Mouse (Mus musculus): Measurements from ENCODE around the gene Lrp4. TPM values are rescaled to one million over a fixed set of nuclear protein-coding genes. Genes with fewer than 3 reads are reported as not detected.

The Lrp4 gene
- 8.6 and 12.4 TPM in 2 replicates for polyA plus RNA-seq (2021; fragmentation: Nextera tagmentation)
- long read RNA-seq, experiment 1, partial matches to known transcripts, result 4 of 18 reads
- long read RNA-seq, experiment 1, other reads (novel, unspliced or antisense), result 14 of 18 reads
- long read RNA-seq, experiment 2, partial matches to known transcripts, result 10 of 13 reads
- long read RNA-seq, experiment 2, other reads (novel, unspliced or antisense), result 3 of 13 reads

DNA sequence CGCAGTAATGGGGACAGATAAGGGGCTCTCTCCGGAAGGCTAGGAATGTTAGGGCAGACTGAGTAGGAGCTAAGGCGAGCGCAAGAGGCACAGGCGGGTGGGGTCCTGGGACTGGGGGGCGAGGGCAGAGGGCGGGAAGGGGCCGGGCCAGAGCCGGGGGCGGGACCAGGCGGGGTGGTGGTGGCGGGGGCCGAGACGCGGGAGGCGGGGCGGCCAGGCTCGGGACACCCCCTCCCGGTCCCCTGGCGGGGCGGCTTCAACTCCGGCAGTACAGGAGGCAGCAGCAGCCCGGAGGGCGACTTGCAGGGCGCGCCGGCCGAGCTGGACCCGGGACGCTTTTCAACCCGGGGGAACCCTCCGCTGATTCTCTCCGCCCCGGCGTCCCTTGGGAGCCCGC is at the start of gene Lrp4:
TSS of gene Lrp4 (plus strand) at position 253 of the 397 bp plus-strand sequence.

GRCm38 (mm10) chr2:91444286-91444892 is 12.9 kb upstream of the Lrp4 start, which contains the start of gene 1110051M20Rik:
TSS of gene 1110051M20Rik (minus strand) at chr2:91444704.

DNA sequence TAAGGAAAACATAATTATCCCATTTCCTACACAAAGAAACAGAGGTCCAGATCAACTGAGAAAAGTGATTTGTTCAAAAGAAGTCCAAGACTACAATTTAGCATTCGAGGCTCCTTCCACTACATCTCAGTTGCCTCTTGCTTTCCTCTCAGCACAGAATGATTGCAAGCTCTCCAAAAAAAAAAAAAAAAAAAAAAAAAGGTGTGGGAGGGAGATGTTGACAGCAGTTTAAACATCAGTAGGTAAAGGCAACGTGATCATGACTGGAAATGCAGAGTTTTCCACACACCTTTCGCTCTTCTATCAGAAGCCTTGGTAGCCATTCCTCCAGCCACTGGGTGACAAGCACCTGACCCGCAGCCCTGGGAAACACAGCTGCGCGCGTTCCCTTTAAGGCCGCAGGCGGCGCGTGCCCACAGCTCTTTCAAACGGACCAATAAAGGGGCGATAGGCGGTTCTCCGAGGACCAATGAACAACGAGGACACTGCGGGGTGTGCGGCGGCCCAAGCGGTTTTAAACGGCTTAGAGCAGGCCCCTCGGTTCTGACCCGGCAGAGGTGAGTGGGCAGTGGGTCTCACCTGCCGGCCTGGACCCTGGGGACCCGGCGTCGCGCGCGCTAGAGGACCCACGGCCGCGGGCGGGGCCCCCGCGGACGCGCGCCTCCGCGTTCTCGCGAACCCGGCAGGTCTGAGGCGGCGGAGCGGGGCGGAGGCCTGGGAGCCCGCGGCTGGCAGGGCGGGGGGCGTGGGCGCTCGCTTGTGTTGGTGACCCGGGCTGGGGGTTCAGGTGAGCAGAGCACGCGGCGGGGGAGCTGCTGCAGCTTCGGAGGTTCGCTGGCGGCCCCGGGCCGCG is 69.2 kb downstream of the Lrp4 start, which contains the start of gene Ckap5:
TSS of gene Ckap5 (plus strand) at position 469 of the 853 bp plus-strand sequence.

Other genes with a start within 250 kb of the Lrp4 start
- 1.9 TPM in 2 replicates for gene Ddb2, start 220.5 kb upstream of the Lrp4 start, polyA plus RNA-seq (2021; fragmentation: Nextera tagmentation)
- 18.7 and 21.9 TPM in 2 replicates for gene Pacsin3, start 201.6 kb upstream of the Lrp4 start, polyA plus RNA-seq (2021; fragmentation: Nextera tagmentation)
- gene Arfgap2, start 192.5 kb upstream of the Lrp4 start, polyA plus RNA-seq (2021; fragmentation: Nextera tagmentation), result 44.2 and 45.4 TPM in 2 replicates
- 182 and 187 TPM in 2 replicates for gene 1110051M20Rik, start 12.8 kb upstream of the Lrp4 start, polyA plus RNA-seq (2021; fragmentation: Nextera tagmentation)
- 29.2 and 40.8 TPM in 2 replicates for gene Ckap5, start 69.3 kb downstream of the Lrp4 start, polyA plus RNA-seq (2021; fragmentation: Nextera tagmentation)
- gene F2, start 178.9 kb downstream of the Lrp4 start, polyA plus RNA-seq (2021; fragmentation: Nextera tagmentation), result not detected in 2 replicates
- gene Zfp408, start 192.3 kb downstream of the Lrp4 start, polyA plus RNA-seq (2021; fragmentation: Nextera tagmentation), result 2.4 and 4.5 TPM in 2 replicates
- gene Arhgap1, start 192.3 kb downstream of the Lrp4 start, polyA plus RNA-seq (2021; fragmentation: Nextera tagmentation), result 61.7 and 71.4 TPM in 2 replicates

All from layer of hippocampus, adult 6 months (tissue).